Mouse (Mus musculus) spleen, postnatal 36 days (tissue): ENCODE results near the gene Gm867.

Source experiments
- DNase-seq, 2 experiments: peaks; one replicate each; pipeline ENCODE4 v3.0.0; 2022; ENCODE audit warnings: low spot score in 2 of 2, mixed read lengths in 1 of 2

Gm867 gene

DNA sequence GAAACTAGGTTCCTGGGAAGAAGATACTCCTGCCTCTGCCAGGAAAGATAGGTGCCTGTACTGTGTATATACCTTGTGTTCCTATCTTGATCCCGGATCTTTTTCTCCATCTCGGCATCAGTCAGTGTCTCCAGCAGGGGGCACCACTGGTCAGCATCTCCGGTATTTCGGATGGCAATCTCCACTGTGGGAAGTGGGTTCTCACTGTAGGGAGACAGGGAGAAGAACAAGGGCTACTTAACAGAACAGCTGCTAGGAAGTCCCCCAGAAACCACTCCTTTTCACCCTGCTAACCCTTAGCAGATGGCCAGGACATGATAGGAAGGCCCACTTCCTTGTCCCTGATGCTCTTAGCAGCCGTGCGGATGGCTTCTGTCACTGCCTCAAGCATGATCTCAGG is 43.1 kb downstream of the Gm867 start:
- peak; percentile 13 to 37 for DNase-seq

GRCm38 (mm10) chr10:75896208-75896607 is 44.3 kb downstream of the Gm867 start:
- DNase-seq, result no peak

DNA sequence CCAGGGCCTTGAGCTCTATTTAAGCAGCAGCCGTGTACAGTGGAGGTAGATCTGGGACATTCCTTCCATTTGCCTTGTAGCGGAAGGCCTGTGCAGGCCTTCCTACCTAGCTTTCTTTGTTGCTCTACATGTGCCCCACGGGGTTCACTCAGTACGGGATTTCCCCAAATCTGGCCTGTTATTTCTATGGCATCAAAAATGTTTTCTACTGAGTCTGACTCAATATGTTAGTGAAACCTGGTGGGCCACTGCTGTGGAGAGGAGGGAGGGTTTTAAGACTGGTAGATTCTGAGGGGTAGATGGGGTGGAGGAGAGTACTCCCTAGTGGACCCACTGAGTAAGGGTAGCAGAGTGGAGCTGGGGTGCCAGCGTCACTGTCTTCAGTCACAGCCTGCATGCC is 44.7 kb downstream of the Gm867 start:
- DNase-seq, result no peak

- DNase-seq, result peak; percentile 25 to 34
These were observed 45.9 kb downstream of the Gm867 start for GRCm38 (mm10) chr10:75894601-75895000.

DNA sequence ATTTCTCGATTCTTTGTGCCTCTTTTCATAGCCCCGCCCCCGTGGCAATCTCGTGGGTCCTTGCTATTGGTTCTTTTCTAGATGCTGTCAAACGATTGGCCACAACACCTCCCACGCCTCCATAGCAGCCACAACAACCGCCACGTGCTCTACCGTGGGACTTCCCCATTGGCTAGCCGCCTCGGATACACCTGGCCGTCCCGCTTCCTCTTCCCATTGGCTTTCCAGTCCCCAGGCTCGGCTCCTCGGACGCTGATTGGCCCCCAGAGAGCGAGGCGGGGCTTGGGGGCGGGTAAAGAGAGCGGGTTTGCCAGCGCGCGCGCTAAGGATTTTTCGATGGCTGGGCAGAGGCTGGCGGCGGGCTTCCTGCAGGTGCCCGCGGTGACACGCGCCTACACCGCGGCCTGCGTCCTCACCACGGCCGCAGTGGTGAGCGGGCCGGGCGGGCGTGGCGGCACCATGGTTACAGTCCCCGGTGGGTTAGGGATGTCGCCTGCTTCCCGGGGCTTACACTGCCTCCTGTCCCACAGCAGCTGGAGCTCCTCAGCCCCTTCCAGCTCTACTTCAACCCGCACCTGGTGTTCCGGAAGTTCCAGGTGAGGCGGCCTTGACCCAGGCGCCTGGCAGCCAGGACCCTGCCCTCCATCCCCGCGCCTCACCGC is 47.3 kb downstream of the Gm867 start, which contains the start of gene Derl3:
Gene Derl3 (plus strand): TSS at position 325 of the 662 bp plus-strand sequence.
- peak; percentile 97 for DNase-seq

- DNase-seq, result no peak
These were observed 50.9 kb downstream of the Gm867 start for GRCm38 (mm10) chr10:75889406-75890153.
